Comparison of ENCODE assay signal across 8 mouse cellular contexts in the genomic region with DNA sequence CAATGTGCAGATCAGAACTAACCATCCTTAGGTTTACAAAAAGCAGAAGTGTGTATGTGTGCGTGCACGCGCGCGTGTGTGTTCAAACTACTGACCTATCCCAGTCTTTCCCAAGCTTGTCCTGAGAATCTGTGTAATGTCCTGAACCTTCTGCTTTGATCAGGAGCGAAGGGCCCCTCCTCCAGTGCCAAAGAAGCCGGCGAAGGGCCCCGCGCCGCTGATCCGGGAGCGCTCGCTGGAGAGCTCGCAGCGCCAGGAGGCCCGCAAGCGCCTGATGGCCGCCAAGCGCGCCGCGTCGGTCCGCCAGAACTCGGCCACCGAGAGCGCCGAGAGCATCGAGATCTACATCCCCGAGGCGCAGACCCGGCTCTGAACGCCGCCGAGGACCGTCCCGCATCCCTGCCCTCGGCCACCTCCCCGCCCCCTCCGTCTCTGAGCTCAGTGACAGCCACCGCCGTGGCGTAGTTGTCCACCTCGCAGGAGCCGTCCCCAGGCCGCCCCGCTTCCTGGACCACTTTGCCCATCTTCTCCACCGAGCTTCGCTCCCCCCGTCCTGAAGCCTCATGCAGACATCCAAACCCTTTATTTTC. TPM values are rescaled to one million over a fixed set of nuclear protein-coding genes. Genes with fewer than 3 reads are reported as not detected.
DNase-seq lines count a peak whose midpoint lies in the region; ATAC-seq and TF ChIP-seq lines count a peak whose summit lies in the region.

No protein-coding gene starts in this region.

- no peaks in the 10 kb centered on the region for H3K36me3 ChIP-seq in lung, embryonic 15.5 days
- H3K36me3 ChIP-seq in hindbrain, embryonic 10.5 days = no peaks in the 10 kb centered on the region
- no peaks in the 10 kb centered on the region for H3K36me3 ChIP-seq in liver, embryonic 13.5 days
- H3K36me3 ChIP-seq in stomach, embryonic 15.5 days = no peaks in the 10 kb centered on the region

- DNase-seq in lung, adult 2 months = no peak
- peak; percentile 78 for DNase-seq in embryo, embryonic 11 days
- DNase-seq in hindbrain, embryonic 10.5 days (ENCODE audit: low spot score) = peak; percentile 65
- DNase-seq in liver, embryonic 13.5 days = no peak
- no peak for DNase-seq in left cerebral cortex, adult 18-20 months (ENCODE audit: low spot score in 2 of 2)
- no peak for DNase-seq in spleen, adult 18-20 months

- peak; percentile 55; the same call in 1 of the 2 replicates for ATAC-seq in lung, embryonic 15.5 days (ENCODE audit: borderline replicate concordance, extremely low read depth, low FRiP score, low TSS enrichment)
- no peak for ATAC-seq in liver, embryonic 13.5 days (ENCODE audit: low read depth)
- ATAC-seq in stomach, embryonic 15.5 days (ENCODE audit: insufficient read depth, low FRiP score, low read depth) = no peak

- H3K27me3 ChIP-seq in lung, embryonic 15.5 days = peaks cover 46% of the 10 kb centered on the region
- H3K27me3 ChIP-seq in hindbrain, embryonic 10.5 days (ENCODE audit: insufficient read depth, poor library complexity, severe bottlenecking) = peaks cover 47% of the 10 kb centered on the region
- peaks cover 37% of the 10 kb centered on the region for H3K27me3 ChIP-seq in liver, embryonic 13.5 days
- peaks cover 22% of the 10 kb centered on the region for H3K27me3 ChIP-seq in stomach, embryonic 15.5 days (replicated peaks)

- no peaks in the 10 kb centered on the region for H3K9me3 ChIP-seq in lung, embryonic 15.5 days
- no peaks in the 10 kb centered on the region for H3K9me3 ChIP-seq in hindbrain, embryonic 10.5 days
- no peaks in the 10 kb centered on the region for H3K9me3 ChIP-seq in liver, embryonic 13.5 days (replicated peaks)
- no peaks in the 10 kb centered on the region for H3K9me3 ChIP-seq in stomach, embryonic 15.5 days

- no peak for TF ChIP-seq CTCF in lung, adult 2 months (IDR thresholded peaks at IDR 0.05; ENCODE audit: insufficient read depth, low read length)

- H3K4me2 ChIP-seq in lung, embryonic 15.5 days = peak overlapping the region; percentile 86
- peak overlapping the region; percentile 62 for H3K4me2 ChIP-seq in liver, embryonic 13.5 days
- H3K4me2 ChIP-seq in stomach, embryonic 15.5 days = peak overlapping the region; percentile 95

- H3K4me1 ChIP-seq in lung, embryonic 15.5 days = 0 out of 2 replicates have a peak, but pooled peaks cover 3% of the 10 kb centered on the region
- peaks cover 3% of the 10 kb centered on the region for H3K4me1 ChIP-seq in lung, adult 2 months (ENCODE audit: control insufficient read depth, insufficient read depth, low read length)
- H3K4me1 ChIP-seq in hindbrain, embryonic 10.5 days (replicated peaks) = peaks cover 22% of the 10 kb centered on the region
- no peaks in the 10 kb centered on the region for H3K4me1 ChIP-seq in liver, embryonic 13.5 days (replicated peaks)
- H3K4me1 ChIP-seq in stomach, embryonic 15.5 days = peaks cover 8% of the 10 kb centered on the region

- TF ChIP-seq POLR2A in lung, adult 2 months (IDR thresholded peaks at IDR 0.05; ENCODE audit: borderline replicate concordance, extremely low read depth, low read depth, low read length) = no peak

- H3K27ac ChIP-seq in lung, embryonic 15.5 days = no peak overlapping the region
- peak overlapping the region; percentile 79 for H3K27ac ChIP-seq in hindbrain, embryonic 10.5 days
- no peak overlapping the region for H3K27ac ChIP-seq in liver, embryonic 13.5 days
- no peak overlapping the region for H3K27ac ChIP-seq in stomach, embryonic 15.5 days

- H3K4me3 ChIP-seq in lung, embryonic 15.5 days = peak overlapping the region; percentile 46
- no peak overlapping the region for H3K4me3 ChIP-seq in lung, adult 2 months (replicated peaks; ENCODE audit: extremely low read depth, low read depth, low read length)
- H3K4me3 ChIP-seq in hindbrain, embryonic 10.5 days = peak overlapping the region; percentile 63
- H3K4me3 ChIP-seq in liver, embryonic 13.5 days (replicated peaks) = peak overlapping the region; percentile 45
- peak overlapping the region; percentile 48 for H3K4me3 ChIP-seq in stomach, embryonic 15.5 days (replicated peaks)

- WGBS in lung, embryonic 15.5 days = 4% methylated on average over 51 of the region's 51 CpGs
- WGBS in lung, adult 2 months = 8% methylated on average over 50 of the region's 51 CpGs
- WGBS in hindbrain, embryonic 10.5 days = 2% methylated on average over 51 of the region's 51 CpGs
- WGBS in liver, embryonic 13.5 days (ENCODE audit: insufficient replicate concordance) = 3% methylated on average over 51 of the region's 51 CpGs
- WGBS in stomach, embryonic 15.5 days = 4% methylated on average over 51 of the region's 51 CpGs

- peak overlapping the region; percentile 33 for H3K9ac ChIP-seq in lung, embryonic 15.5 days
- H3K9ac ChIP-seq in liver, embryonic 13.5 days = no peak overlapping the region
- peak overlapping the region; percentile 29 for H3K9ac ChIP-seq in stomach, embryonic 15.5 days

RNA-seq across cellular contexts. Expression of a gene that starts 35.4 kb away (rescaled TPM):
- polyA plus RNA-seq in lung, embryonic 15.5 days (2015; fragmentation: Nextera tagmentation; extraction: Ambion mirVana) = 63.6 and 72.3 TPM in 2 replicates
- polyA plus RNA-seq in lung, adult 2 months (2012; rRNA removed) = 14.1 and 25.2 TPM in 2 replicates
- polyA plus RNA-seq in hindbrain, embryonic 10.5 days (2016; fragmentation: Nextera tagmentation; extraction: Ambion mirVana) = 68.9 and 83.0 TPM in 2 replicates
- polyA plus RNA-seq in liver, embryonic 13.5 days (2015; fragmentation: Nextera tagmentation; extraction: Ambion mirVana) = 8.9 and 10.1 TPM in 2 replicates
- polyA plus RNA-seq in stomach, embryonic 15.5 days (2015; fragmentation: Nextera tagmentation; extraction: Ambion mirVana) = 60.7 and 66.8 TPM in 2 replicates
- 1 to 10 TPM; 2.3 to 2.6 TPM for total RNA-seq in left cerebral cortex, adult 18-20 months (2021)

Comparison
In these comparisons a context has a peak if more than half of its experiments do, and no peak if none do; other contexts are left out.
1. DNase-seq: peak in embryo, embryonic 11 days (single experiment) and hindbrain, embryonic 10.5 days (single experiment); none in lung, adult 2 months (single experiment), liver, embryonic 13.5 days (single experiment), left cerebral cortex, adult 18-20 months (0 of 2) and spleen, adult 18-20 months (0 of 2).
2. Peak in every context shown above with its lines, with median percentiles within 50 percentile points of each other: H3K4me2 ChIP-seq.